Mouse (Mus musculus): ENCODE results near the gene Olfr774.
"Not testable (repeated sequence)": the region's sequence is repeated elsewhere in the genome, so short reads cannot be mapped to it uniquely, and the experiment has no call there.

Gene Olfr774

DNA sequence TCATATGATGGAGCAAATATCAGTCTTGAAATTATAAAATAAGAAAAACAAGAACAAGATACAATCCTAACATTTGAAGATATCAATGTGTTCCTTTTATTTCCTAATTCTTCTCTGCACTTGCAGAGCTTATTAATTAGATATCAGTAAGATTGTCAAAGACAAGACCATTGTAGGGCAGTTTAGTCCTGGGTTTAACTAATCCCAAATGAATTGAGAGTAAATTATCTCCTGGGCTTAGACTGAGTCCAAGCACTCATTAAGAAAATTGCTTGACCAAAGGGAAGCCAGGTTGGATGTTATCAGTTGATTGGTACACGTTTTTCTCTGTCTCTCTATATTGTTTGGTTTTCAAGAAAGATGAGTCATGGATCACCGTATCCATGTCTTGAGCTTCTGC is at the start of gene Olfr774:
Gene Olfr774, plus strand, starts transcription at position 301 of the 400 bp plus-strand sequence.
- in situ Hi-C loops (cut with MboI; ENCODE audit: unreplicated experiment in 2 of 2): no loop called here

DNA sequence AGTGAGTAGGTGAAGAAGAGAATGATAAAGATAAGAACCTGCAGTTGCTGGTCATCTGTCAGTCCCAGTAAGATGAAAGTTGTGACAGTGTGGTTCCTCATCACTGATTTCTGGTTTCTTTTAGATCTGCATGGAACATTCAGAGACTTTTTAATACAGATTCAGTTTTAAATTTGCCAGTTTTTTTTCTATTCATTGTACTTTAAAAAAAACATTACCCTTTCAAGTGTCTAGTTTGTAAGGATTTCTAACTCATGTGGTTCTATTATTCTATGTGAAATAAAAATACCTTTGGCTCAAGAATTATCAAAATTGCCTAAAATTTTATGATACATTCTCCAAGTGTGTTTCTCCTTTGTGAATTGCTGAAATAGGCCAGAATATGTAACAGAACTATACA is 48.7 kb upstream of the Olfr774 start, which contains the start of gene Olfr773:
Gene Olfr773, minus strand, starts transcription at position 101 of the 400 bp plus-strand sequence.
- in situ Hi-C loops (cut with MboI; ENCODE audit: unreplicated experiment in 2 of 2): not testable (repeated sequence)

DNA sequence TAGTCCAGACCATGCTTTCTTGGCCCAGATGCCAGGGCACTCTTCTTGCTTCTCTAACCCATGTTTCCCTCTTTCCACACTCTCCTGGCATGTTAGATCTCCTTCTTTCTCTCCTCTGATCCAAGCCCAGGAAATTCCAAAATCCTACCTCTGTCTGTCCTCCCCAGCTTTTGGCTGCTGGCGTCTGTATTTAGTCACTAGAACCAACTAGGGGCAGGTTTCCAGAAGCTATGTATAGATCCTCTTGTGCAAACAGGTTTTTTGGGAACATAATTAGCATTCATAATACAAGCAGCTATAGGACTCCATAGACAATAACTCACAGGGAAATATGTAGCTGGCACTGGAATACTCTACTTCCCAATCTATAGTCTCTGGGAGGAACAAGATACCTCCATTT is 5.3 kb upstream of the Olfr774 start:
- in situ Hi-C loops (cut with MboI; ENCODE audit: unreplicated experiment in 2 of 2): no loop called here

DNA sequence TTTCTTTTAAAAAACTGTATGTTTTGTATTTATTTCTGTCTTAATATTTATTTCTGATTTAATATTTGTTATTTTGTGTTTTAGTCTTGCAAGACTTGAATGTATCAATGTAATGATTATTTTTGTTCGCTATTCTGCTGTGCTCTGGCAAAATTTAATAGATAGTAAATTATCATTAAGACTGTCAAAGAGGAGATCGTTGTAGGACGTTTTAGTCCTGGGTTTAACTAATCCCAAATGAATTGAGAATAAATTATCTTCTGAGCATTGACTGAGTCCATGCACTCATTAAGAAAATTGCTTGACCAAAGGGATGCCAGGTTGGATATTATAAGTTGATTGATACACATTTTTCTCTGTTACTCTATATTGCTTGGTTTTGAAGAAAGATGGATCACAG is 12.1 kb downstream of the Olfr774 start, which contains the start of gene Olfr775:
Gene Olfr775, plus strand, starts transcription at position 301 of the 400 bp plus-strand sequence.
- in situ Hi-C loops (cut with MboI; ENCODE audit: unreplicated experiment in 2 of 2): no loop called here

DNA sequence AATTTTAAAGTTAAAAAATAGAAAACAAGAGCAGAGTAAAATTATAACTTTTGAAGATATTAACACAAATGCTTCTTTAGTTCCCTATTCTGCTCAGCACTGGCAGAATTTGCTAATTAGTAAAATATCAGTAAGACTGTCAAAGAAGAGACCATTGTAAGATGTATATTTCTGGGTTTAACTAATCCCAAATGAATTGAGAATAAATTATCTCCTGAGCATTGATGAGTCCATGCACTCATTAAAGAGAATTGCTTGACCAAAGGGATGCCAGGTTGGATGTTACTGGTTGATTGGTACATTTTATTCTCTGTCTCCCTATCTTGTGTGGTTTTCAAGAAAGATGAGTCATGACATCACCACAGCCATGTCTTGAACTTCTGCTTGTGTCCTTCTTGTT is 22.8 kb downstream of the Olfr774 start, which contains the start of gene Olfr776:
Gene Olfr776, plus strand, starts transcription at position 301 of the 400 bp plus-strand sequence.
- in situ Hi-C loops (cut with MboI; ENCODE audit: unreplicated experiment in 2 of 2): no loop called here

DNA sequence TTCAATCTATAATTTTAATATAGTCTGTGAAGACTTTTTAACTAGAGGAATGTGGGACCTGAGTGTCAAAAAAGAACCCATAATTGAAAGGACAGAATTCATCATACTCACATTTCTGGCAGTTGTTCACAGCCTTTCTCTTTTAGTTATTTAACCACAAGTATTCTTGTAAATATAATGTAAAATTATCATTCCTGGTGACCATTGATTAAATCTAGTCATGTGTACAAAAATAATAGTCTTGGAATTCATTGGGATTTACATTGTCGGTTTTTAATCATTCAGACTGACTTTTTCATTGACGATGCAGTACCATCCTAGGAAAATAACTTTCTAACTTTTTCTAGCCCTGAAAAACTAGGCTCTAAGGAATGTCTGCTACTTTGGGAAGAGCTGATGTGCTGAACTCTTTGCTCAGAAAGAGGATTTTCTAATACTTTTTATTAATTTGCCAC is 35.1 kb downstream of the Olfr774 start, which contains the start of gene Olfr777:
Gene Olfr777, minus strand, starts transcription at position 405 of the 455 bp plus-strand sequence.
- in situ Hi-C loops (cut with MboI; ENCODE audit: unreplicated experiment in 2 of 2): no loop called here
